Mouse (Mus musculus) R1 (cell line): ENCODE data around the gene Mcts2.
"Not testable (repeated sequence)": the region's sequence is repeated elsewhere in the genome, so short reads cannot be mapped to it uniquely, and the experiment has no call there.

Experiments
- DNase-seq: peaks from one replicate; pipeline ENCODE4 v3.0.0-alpha.2; 2018; ENCODE audit warnings: low read depth, low spot score

The Mcts2 gene

GRCm38 (mm10) chr2:152686806-152687267 is at the start of gene Mcts2:
Gene Mcts2 (plus strand): TSS chr2:152687035.
- DNase-seq: peak; percentile 99

- no peak for DNase-seq
Observed at GRCm38 (mm10) chr2:152637381-152637780, 49.5 kb upstream of the Mcts2 start.

GRCm38 (mm10) chr2:152638865-152639264 is 48.0 kb upstream of the Mcts2 start:
- DNase-seq: no peak

DNA sequence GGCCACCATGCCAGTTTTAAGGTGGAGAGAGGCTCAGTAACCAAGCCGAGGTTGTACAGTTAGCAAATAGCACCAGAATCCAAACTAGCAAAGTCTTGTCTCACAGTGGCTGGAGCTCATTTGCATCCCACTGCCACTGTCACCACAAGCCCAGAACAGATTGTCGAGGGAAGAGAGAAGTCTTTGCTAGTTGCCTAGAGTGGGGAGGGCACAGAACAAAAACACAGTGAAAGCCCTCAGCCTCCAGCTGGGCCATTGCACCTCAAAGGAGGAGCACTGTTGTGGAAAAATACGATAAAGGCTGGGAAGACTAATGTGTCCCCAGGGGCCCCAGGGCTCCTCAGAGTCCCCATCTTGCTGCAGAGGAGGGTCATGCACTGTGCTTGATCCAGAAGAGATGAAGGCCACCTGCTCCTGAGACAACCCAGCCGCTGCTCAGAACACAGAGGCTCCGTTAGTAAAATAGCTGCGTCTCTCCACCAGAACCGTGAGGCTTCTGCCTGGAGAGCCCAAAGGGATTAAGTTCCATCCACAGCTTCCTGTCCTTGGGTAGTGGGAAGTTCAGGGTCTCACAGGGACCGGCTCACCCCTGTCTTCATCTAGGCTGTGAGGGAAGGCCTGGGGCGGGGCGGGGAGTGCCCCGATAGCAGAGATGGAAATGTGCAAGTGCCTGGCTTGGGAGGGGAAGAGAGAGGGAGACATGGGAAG is 47.3 kb upstream of the Mcts2 start:
- no peak for DNase-seq

GRCm38 (mm10) chr2:152652901-152653620 is 33.8 kb upstream of the Mcts2 start:
- no peak for DNase-seq

DNA sequence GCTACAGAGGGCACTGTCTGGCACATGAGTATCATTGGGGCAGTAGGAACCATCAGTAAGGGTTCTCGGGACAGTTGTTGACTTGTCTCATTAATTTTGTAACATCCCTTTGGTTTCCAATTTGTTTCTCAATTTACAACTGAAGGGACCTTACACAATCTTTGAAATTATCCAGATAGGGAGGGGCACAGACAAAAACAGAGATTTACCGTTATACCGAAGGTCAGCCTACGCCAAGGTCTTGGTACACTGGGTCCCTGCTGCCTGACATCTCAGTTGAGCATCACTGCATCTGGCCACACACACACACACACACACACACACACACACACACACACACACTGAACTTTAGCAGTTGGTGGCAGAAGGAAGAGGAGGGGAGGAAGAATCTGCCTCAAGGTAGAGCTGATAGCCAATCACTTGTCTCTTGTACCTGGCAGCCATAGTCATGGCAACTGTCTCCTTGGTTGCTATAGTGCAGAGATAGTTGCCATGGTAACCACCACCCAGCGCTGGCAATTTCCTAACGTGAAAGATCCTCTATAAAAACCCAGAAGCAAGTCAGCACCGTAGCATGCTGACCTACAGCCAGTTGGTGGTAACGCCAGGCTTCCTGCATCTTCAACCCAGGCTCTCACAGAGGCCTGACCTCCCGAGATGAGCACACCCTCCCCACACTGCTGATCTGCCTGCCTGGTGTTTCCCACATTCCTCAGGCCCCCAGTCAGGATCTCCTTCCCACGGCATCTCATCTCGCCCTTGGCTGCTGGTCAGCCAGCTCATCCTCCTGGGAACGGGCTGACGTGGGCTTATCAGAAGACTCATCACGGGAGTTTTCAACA is 32.7 kb upstream of the Mcts2 start:
- DNase-seq: peak; percentile 45

DNA sequence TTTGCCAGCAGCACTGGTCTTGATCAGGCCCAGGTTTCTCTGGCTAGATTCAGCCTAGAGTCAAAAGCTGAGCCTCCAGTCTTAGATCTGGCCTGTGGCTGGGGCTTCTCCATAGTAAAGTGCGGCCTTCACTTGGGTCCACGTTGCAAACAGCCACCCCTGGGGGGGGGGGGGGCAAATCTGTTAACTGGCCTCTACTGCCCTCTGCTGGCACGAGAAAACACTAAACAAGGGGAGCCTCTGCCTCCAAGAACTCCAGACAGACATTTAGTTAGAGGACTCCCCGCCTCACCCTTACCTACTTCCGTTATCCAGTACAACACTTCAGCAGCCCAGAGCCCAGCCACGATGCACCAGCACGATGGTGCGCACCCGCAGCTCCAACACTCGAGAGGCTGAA is 29.4 kb upstream of the Mcts2 start:
- peak; percentile 82 for DNase-seq

DNA sequence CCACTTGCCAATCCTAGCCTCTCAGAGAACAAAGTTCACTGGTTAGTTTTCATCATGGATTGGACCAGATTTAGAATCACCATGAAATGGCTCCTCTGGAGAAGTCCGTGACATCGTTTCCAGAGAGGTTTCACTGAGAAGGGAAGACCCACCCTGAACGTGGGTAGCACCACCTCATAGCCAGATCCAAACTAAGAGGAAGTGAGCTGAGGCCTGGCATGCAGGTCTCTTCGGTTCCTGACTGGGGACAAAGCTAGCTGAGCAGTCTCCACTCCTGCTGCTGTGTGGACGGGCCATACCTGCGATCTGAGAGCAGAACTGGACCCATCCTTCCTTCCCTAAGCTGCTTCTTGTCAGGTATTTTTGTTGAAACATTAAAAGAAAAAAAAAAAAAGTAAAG is 25.7 kb upstream of the Mcts2 start:
- no peak for DNase-seq

GRCm38 (mm10) chr2:152666191-152666590 is 20.6 kb upstream of the Mcts2 start:
- DNase-seq: not testable (repeated sequence)

GRCm38 (mm10) chr2:152669256-152669638 is 17.6 kb upstream of the Mcts2 start, which contains the start of gene H13:
Gene H13 (plus strand): TSS chr2:152669461.
- peak; percentile 96 for DNase-seq

GRCm38 (mm10) chr2:152669639-152670484 is 17.0 kb upstream of the Mcts2 start:
- DNase-seq: peak; percentile 83

- DNase-seq: no peak
Observed at GRCm38 (mm10) chr2:152670983-152671641, 15.7 kb upstream of the Mcts2 start.

GRCm38 (mm10) chr2:152671642-152671999 is 15.2 kb upstream of the Mcts2 start:
- DNase-seq: peak; percentile 96

DNA sequence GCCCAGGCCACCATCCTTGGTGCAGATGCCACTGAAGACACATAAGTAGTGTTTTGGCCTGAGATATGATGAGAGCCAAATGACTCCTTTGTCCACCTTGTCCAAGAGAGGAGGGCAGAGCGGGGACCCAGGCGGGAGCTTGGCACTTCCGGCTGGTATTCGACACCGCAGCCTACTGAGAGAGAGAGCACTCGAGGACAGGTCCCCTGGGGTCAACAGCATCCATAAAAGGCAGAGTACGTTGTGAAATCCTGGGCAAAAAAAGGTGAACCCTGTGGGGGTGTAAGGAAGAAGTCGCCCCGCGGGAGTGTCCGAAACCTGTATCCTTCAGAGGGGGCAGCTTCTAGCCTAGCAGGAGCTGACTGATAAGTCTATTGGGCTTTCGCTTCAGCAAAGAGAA is 14.7 kb upstream of the Mcts2 start:
- DNase-seq: no peak

GRCm38 (mm10) chr2:152674148-152674547 is 12.7 kb upstream of the Mcts2 start:
- no peak for DNase-seq

DNA sequence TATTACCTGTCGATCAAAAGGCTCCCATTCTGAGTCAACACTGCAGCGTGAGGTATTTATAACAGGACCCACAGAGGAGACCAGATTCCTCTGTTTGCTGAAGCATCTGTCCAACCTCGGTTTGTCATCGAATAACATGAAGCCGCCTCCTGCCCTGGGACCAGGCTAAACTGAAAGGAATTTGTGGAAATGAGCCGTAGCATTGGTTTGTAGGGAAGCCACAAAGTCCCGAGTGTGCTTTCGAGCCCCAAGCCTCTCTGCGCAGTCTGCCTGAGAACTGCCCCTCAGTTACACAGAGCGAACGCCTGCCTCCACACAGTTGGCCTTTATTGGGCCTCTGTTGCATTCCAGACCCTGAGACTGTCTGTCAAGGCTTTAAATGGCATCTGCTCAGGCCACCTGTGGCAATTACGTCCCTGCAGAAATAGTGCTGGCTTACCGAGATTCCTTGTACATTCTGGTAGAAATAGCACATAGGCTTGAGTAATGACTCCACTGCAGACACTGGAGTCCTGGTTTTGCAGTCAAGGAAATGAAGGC is 11.5 kb upstream of the Mcts2 start:
- DNase-seq: no peak

DNA sequence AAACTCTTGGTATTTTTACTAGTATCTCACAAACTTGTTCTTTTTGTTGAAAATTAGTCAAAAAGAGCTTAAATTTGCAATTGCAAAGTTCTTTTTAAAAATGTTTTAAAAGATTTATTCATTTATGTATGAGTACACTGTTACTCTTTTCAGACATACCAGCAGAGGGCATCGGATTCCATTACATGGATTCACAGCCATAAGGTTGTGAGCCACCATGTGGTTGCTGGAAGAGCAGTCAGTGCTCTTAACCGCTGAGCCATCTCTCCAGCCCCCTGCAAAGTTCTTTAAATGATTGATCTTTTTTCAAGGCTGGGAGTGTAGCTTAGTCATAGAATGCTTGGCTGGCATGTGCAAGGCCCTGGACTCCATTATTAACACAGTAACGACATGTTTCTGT is 8.5 kb upstream of the Mcts2 start:
- DNase-seq: peak; percentile 67

DNA sequence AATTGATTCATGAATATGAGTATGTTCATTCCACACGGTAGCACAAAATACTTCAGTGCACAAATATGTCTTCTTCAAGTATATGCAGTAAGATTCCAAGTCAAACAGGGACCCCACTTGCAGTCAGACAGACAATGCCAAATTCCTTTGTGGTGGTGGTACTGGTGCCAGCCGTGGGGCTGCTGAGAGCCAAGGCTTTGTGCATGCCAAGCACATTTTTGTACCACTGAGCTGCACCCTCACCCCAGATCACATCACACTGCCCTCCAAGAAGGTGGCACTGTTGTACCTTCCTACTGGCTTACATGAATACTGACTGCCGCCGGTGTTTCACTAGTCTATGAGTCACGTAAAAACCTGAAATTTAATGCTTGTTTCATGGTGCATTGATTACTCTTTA is 7.9 kb upstream of the Mcts2 start:
- DNase-seq: no peak

- DNase-seq: no peak
Observed at GRCm38 (mm10) chr2:152679701-152680355, 7.0 kb upstream of the Mcts2 start.

GRCm38 (mm10) chr2:152683086-152683485 is 3.7 kb upstream of the Mcts2 start:
- no peak for DNase-seq
